Mouse (Mus musculus) gastrocnemius, postnatal 14 days (tissue): ENCODE data around the gene P2rx6. TPM values are rescaled to one million over a fixed set of nuclear protein-coding genes. Genes with fewer than 3 reads are reported as not detected.
A peak's percentile ranks its signal among the peaks of the same experiment; 100 is the strongest.
"Not testable (repeated sequence)": the region's sequence is repeated elsewhere in the genome, so short reads cannot be mapped to it uniquely, and the experiment has no call there.

Experiments
- DNase-seq: peaks from one replicate; pipeline ENCODE4 v3.0.0; 2021; ENCODE audit warnings: mixed read lengths
- intact Hi-C: fragments of 180-260 bp; cut with DNase I; formaldehyde crosslinking; loops from one replicate; pipeline ENCODE4 v1.15.1; 2025; ENCODE audit warnings: low total_unique reads
- total RNA-seq, 2 experiments: library from RNA; stranded (reverse); gene quantifications; 2 replicates each; pipeline ENCODE4 v1.2.3; 2021

The P2rx6 gene
- total RNA-seq, 2 experiments from 2014 or later: 6.5 to 7.0 TPM

DNA sequence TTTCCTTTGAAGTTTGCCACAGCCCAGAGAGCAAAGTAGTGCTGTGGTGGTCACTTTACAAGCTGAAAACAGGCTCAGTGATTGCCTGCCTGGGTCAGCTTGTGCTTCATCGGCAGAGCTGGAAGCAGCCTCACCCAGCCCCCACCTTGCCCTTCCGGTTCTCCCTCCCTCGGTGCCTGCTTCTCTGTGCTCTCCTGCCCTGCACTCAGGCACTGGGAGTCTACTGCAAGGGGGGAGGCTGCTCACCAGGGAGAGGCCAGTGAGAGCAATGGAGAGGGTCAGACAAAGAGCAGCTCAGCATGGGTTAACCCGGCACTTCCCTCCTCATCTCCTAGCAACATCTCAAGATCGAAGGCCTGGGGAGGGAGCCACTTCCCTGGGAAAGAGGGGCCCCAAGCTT lies 2.9 kb upstream of the P2rx6 start:
- intact Hi-C loops: loop anchor here (5.0 kb wide), 2 partner anchors 33 to 58 kb away; partner anchors contain the start of gene Smpd4
- DNase-seq: no peak

DNA sequence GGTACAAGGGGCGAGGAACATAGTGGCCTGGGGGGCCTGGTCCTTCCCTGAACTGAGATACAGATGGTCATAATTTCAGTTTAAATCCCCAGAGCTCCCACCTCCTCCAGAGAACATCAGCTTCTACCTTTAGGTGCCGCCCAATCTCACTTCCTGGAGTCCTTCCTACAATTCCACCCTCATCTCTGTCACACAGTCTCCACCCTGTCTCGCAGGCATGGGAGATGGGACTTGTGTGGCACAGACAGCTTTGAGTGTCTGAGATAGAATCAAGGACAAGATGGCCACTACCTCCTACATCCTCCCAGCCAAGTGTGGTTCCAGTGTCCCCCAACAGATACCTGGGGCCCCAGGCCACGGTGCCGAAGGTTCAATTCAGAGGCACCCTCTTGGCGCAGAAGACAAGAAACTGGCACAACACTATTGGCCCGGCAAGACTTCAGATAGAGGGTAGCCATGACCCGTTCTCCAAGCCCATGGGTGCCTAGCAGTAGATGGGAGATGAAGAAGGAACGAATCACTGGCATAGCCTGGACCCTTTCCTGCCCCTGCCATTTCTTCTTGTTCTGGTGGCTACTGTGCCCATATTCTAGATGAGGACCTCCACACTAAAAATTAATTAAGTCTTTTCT lies 2.2 kb upstream of the P2rx6 start:
- intact Hi-C loops: loop anchor here (5.0 kb wide), 2 partner anchors 33 to 58 kb away; partner anchors contain the start of gene Smpd4
- DNase-seq: no peak

DNA sequence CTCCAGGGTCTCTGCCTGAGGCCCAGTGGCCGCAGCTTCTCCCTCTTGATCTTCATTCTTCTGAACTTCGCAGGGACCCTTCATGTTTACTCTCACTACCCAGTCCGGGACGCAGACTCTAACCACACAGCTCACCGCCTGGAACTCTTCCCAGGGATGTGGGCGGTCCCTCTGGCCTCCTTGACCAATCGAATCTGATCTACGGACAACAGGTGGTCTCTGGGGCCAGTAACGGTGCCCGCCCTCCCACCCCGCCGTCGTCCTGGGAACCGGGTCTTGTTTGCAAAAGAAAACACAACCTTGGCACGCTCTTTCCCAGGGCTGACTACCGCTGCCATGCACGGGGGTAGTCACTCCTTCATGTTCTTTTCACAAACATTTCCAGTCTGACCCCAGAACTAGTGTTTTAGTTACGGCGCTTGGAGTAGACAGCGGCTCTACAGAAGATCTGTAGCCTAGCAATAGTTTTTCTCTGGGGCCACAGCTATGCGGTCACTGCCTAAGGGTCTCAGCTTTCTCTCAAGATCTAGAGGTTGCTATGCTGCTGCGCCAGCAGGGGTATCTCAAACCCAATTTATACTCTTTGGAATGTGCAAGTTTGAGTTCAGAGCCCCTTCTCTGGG lies 446 bp upstream of the P2rx6 start, which contains the start of gene Lrrc74b:
Lrrc74b (minus strand) TSS at position 120 of the 623 bp plus-strand sequence.
- intact Hi-C loops: no loop called here
- DNase-seq: peak; percentile 84

DNA sequence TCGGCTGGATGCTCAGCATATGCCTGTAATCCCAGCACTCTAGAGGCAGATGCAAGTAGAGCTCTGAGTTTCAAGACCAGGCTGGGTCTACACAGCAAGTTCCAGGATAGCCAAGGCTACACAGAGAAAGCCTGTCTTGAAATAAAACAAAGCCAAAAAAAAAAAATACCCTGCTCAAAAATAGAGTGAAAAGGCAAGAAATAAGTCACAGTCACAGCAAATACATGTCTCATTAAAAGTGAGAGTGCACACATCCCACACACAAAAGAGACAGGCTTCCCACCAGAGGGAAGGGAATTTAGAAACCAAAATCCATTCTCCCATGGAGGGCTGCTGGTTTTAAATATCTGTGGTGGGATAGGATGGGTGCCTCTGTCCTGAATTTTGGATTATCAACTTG lies 1.9 kb downstream of the P2rx6 start:
- intact Hi-C loops: no loop called here
- no peak for DNase-seq

DNA sequence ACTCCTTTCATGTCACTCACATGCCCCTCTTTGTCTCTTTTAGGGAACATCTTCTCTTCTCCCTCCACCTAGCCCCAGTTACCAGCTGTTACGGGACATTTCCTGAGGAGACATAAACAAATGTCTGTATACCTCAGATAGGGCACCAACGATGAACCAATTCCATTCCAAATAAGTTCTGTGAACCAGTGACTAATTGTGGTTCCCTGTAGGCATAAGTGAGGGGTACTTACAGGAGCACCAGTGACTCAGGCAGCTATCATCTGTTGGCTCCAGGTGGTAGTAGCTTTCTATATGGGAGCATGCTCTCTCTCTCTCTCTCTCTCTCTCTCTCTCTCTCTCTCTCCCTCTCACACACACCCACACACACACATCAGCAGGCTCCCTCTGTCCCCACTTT lies 2.5 kb downstream of the P2rx6 start:
- intact Hi-C loops: no loop called here

DNA sequence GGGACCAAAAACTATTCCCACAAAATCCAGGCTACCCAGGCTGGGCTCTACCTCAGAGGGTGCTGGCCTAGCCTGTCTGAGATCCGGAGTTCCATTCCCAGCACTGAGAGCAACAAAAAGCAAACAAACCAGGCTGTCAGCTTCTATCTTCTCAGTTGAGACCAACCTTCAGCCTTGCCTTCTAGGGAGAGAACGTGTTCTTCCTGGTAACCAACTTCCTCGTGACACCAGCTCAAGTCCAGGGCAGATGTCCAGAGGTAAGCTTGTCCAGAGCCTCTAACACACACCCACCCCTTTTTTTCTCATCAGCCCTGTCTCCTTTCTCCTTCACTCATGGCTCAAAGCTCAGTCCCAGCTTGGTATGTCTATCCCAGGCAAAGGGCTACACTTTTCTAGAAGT lies 3.1 kb downstream of the P2rx6 start:
- no peak for DNase-seq
- intact Hi-C loops: no loop called here

More for the DNA sequence above, 2.5 kb downstream of the P2rx6 start:
- DNase-seq: no peak

DNA sequence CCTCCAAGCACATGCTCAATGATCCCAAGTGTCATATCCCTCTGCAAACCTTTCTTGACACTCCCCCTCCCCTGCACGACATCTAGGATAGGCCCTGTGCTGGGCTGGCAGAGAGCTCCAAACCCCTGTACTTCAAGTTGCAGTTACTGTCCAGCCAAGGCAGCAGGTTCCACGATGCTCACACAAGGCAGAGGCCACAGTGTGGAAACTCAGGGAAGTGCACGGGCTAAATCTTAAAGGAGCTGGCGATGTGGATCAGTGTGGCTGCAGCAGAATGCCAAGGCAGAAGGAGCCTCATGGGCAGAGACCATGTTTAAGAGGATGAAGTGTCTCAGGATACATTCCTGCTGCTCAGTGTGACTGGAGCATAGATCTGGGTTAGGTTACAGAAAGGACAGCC lies 4.5 kb downstream of the P2rx6 start:
- intact Hi-C loops: no loop called here
- DNase-seq: no peak

DNA sequence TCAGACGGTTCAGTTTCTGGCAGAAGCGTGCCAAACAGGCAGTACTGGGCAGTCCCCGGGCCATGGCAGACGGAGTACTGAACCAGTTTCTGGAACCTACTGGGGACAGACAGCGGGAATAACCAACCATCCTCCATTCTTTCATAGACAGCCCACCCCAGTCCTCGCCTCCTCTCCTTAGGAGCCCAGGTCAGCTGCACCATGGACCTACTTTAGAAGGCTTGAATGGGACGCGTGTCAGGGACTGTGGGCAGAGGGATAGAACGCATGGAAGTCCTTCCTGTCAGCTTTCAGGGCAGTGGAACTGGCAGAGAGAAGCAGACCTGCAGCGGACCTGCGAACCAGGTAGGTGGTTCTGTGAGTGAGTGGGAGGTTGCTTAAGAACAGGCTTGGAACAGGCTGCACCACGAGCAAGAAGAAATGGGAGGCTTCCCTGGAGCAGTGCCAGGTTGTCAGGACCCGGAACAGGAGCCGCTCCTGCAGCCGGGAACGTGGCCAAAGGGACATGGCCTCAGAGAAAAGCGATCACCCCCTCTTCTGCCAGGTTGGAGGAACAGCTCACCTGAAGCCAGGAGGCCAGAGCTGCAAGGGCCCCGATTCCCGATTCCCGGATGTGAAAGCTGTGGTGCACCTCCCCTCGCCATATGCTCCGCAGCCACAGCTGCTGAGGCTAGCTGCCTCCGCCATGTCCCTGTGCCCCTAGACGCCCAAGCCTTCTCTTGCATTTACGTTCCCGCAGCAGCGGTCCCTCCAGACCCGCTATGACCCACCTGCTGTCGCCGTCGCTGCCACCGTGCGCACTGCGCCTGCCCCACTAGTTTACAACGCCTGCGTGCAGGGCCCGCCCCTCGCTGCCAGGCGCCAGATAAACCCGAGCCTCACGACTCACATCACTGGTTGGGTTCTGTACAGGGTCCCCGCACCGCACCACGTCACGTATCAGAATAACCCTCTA lies 14.5 kb downstream of the P2rx6 start:
- intact Hi-C loops: no loop called here
- DNase-seq: peak; percentile 51

DNA sequence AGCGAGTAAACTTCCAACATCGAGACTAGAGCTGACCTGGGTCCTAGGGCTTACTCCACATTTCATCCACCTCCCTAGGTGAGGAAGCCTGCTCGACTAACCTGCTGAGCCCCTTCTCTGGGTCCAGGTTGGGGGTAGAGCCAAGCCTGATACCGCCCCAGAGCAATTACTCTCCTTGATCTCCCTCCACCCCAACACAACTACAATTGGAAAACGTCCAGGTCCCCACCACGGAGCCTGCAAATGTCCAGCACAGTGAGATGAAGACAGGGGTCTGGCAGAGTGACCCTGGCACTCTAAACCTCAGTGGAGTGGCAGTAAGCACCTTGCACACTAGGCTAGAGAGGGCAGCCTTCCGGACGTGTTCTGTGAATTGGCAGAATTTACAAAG lies 15.1 kb downstream of the P2rx6 start:
- no peak for DNase-seq
- intact Hi-C loops: no loop called here

DNA sequence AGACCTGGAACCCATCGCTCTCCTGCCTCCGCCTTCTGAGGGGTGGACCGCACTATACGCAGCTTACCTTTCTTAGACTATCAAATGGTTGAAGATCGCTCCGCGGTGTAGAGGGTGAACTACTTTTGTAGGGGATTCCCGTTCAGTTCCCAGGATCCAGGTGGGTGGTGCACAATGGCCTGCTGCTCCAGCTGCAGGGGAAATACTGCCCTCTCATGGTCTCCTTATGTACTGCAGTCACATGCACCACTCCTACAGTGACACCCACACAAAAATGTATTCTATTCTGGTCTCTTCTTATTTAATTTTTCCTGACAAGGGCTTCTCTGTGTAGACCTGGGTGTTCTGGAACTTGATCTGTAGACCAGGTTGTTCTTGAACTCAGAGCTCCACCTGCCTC lies 21.4 kb downstream of the P2rx6 start, which contains the start of gene Slc7a4:
Slc7a4 (minus strand) TSS at position 151 of the 400 bp plus-strand sequence.
- intact Hi-C loops: no loop called here
- no peak for DNase-seq

DNA sequence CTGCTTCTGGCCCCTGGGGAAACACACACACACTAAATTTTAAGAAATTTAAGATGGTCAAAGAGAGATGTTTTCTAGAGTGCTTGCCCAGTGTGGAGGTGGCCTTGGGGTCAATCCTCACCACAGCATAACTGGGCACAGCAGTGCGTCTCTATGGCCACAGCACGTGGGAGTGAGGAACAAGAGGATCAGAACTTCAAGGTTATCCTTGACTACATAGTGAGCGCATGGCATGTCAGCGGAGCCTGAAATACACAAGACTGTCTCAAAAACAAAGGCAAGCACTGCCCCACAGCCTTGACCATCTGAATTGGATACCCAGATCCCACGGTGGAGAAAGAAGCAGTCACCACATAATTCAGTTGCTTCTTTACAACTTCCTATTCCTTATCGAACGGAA lies 22.9 kb downstream of the P2rx6 start:
- intact Hi-C loops: no loop called here
- DNase-seq: no peak

DNA sequence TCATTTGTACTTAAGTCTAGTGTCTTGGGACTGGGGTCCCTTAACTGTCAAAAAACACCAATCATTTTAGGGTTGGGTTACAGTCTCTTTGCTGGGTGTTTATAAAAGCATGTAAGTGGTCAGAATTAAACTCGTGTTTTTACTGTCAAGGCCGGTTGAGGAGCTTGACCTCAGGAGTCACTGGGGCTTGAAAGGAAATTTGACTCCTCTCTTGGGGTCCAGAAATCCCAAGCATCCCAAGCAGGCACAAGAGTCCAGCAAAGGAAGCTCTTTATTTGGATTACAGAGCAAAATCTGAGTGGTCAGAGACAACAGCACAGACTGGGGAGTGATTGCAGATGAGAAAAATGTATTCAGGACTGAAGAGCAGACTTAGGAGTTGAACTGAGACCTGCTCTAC lies 29.0 kb downstream of the P2rx6 start:
- intact Hi-C loops: loop anchor here (5.0 kb wide), 1 partner anchor 33 kb away; no protein-coding TSS in a partner anchor
- no peak for DNase-seq

DNA sequence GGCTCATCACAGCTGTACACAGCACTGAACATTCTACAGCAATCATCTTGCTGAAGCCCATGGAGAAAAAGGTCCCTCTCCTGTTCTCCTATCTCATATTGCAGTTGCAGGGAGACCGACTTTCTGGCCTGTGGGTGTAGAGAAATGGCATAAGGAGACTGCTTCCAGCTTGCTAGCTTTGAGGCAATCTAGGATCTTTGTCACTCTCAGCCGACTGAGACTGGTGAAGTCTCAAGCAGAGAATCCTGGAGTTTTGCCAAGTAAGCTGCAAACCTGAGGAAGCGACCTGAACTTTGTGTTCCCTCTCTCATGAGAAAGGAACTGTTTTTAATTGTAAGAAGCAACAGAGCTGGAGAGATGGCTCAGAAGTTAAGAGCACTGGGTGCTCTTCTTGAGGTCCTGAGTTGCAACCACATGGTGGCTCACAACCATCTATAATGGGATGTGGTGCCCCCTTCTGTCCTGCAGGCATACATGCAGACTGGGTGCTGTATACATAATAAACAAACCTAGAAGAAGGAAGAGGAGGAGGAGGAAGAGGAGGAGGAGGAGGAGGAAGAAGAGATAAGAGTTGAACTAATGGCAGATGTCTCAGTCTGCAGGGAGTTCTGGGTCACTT lies 39.4 kb downstream of the P2rx6 start:
- intact Hi-C loops: no loop called here
- DNase-seq: no peak

DNA sequence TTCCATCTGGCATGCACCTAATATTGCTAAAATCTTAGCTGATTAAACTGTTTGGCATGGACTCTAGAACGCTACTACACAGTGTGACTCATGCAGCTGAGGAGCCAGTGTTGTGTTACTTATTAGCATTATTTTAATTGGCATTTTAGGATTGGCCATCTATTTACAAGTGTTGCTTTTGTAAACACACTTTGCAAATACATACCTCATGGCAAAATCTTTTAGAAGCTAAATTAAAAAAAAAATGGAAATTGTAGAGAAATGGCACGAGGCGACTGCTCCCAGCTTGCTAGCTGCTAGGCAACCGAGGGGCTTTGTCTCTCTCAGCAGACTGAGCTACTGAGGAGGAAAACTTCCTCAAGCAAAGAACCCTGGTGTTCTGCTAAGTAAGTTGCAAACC lies 43.3 kb downstream of the P2rx6 start:
- no peak for DNase-seq
- intact Hi-C loops: no loop called here

DNA sequence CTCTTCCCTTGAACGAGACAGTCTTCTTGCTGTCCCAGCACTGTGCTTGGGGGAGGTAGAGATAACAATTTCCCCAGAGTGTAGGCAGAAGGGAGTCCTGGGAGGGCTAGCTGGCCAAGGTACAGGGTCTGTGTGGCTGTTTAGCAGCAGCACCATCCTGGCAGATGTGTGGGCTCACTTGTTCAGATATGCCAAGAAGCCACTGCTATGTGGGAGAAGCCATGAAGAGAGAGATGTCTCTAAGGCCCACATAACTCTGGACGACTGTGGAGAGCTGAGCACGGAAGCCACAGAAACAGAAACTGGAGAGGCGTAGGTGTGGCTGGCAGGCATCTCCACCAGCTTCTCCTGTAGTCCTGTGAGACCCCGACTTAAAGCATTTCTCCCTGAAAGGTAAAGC lies 44.0 kb downstream of the P2rx6 start:
- intact Hi-C loops: no loop called here
- no peak for DNase-seq

DNA sequence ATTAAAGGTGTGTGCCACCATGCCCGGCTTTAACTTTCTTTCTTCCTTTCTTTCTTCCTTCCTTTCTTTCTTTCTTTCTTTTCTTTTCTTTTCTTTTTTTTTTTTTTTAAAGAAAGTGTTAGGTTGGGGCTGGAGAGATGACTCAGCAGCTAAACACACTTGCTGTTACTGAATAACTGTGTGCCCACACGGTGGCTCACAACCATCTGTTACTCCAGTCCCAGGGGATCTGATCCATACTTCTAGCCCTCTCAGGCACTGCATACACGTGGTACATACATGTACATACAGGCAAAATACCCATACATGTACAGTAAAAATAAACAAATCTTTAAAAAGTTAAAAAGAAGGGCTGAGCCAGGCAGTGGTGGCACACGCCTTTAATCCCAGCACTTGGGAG lies 49.7 kb downstream of the P2rx6 start:
- no peak for DNase-seq
- intact Hi-C loops: no loop called here

DNA sequence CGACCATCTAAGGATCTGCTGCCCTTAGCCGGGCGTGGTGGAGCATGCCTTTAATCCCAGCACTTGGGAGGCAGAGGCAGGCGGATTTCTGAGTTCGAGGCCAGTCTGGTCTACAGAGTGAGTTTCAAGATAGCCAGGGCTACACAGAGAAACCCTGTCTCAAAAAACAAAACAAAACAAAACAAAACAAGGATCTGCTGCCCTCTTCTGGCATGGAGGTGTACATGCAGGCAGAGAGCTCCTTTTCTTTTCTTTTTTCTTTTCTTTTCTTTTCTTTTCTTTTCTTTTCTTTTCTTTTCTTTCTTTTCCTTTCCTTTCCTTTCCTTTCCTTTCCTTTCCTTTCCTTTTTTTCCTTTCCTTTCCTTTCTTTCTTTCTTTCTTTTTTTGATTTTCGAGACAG lies 53.1 kb downstream of the P2rx6 start:
- not testable (repeated sequence) for DNase-seq

DNA sequence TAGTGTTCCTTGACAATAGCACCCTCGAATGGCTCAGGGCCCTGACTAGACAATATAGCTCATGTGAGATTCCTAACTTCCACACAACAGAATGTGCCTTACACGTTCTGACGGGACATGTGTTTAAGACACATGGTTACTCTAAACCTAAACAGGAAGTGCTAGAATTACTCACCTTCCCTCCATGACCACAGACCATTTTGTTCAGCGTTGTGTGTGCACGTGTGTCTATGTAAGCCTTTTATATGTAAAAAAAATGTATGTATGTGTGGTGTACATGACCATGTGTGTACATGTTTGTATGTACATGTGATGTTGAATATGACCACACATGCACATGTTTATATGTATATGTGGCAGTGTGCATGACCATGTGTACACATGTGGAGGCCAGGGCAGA lies 54.5 kb downstream of the P2rx6 start:
- DNase-seq: no peak
- intact Hi-C loops: loop anchor here (5.0 kb wide), 1 partner anchor 59 kb away; no protein-coding TSS in a partner anchor

More for the DNA sequence above, 53.1 kb downstream of the P2rx6 start:
- intact Hi-C loops: loop anchor here (5.0 kb wide), 1 partner anchor 57 kb away; no protein-coding TSS in a partner anchor

DNA sequence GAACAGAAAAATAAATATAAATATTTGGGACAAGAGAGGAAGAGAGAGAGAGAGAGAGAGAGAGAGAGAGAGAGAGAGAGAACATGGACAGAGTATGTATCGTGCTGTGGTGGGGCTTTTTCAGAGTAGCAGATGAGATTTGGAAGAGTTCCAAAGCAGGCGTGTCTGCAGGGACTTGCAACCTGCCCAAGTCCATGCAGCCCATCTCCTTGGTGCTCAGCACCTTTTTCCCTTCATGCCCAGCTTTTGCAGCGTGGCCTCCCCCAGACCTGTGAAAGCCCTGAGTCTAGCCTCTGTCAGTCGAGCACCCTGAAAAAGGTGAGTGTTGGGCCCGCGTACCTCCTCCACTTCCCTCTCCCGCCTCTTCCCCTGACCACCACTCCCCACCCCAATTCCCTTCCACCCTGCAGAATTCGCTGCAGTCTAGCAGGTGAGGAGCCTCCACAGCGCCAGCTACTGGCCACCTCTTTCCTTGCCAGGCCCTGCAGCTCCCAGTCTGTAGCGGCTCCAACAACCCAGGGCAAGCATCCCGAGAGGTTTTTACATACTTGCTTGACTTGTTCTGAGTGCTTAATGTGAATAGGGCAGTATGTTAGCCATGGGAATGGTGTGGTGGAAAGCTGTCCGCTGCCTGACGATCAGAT lies 56.4 kb downstream of the P2rx6 start:
- intact Hi-C loops: loop anchor here (5.0 kb wide), 1 partner anchor 61 kb away; no protein-coding TSS in a partner anchor
- DNase-seq: peak; percentile 26
